Mouse (Mus musculus): Measurements from ENCODE around the gene Hdac4. TPM values are rescaled to one million over a fixed set of nuclear protein-coding genes. Genes with fewer than 3 reads are reported as not detected.

Hdac4 gene
- polyA plus RNA-seq, 1 experiment from 2014 or later = 27.6 TPM

- Histone ChIP-seq H3K27ac (ENCODE audit: low read depth, low read length) (no peak overlapping the region), H3K4me2 (ENCODE audit: low read length) (no peak overlapping the region), H3K4me1 (ENCODE audit: control insufficient read depth, insufficient read depth, low read depth, low read length) (no peaks in the 10 kb centered on the region), H3K9me3 (ENCODE audit: control insufficient read depth, low read length) (no peaks in the 10 kb centered on the region), H3K36me3 (ENCODE audit: control insufficient read depth, insufficient read depth, low read length) (no peaks in the 10 kb centered on the region), H3K9ac (ENCODE audit: low read depth, low read length) (no peak overlapping the region), H3K4me3 (ENCODE audit: low read length) (no peak overlapping the region), H3K27me3 (replicated peaks; ENCODE audit: control insufficient read depth, insufficient read depth, low read length) (no peaks in the 10 kb centered on the region)
- WGBS = 93% methylated on average over 5 of the region's 5 CpGs
- ATAC-seq = no peak
These were observed 301.2 kb downstream of the Hdac4 start for GRCm38 (mm10) chr1:91894286-91894685.

GRCm38 (mm10) chr1:91893598-91893997 is 301.9 kb downstream of the Hdac4 start:
- H3K27ac ChIP-seq (ENCODE audit: low read depth, low read length) = no peak overlapping the region
- H3K9me3 ChIP-seq (ENCODE audit: control insufficient read depth, low read length) = no peaks in the 10 kb centered on the region
- no peak for ATAC-seq
- no peak overlapping the region for H3K9ac ChIP-seq (ENCODE audit: low read depth, low read length)
- no peaks in the 10 kb centered on the region for H3K27me3 ChIP-seq (replicated peaks; ENCODE audit: control insufficient read depth, insufficient read depth, low read length)
- no peaks in the 10 kb centered on the region for H3K36me3 ChIP-seq (ENCODE audit: control insufficient read depth, insufficient read depth, low read length)
- H3K4me2 ChIP-seq (ENCODE audit: low read length) = no peak overlapping the region
- H3K4me3 ChIP-seq (ENCODE audit: low read length) = no peak overlapping the region
- 93% methylated on average over 11 of the region's 11 CpGs for WGBS
- no peaks in the 10 kb centered on the region for H3K4me1 ChIP-seq (ENCODE audit: control insufficient read depth, insufficient read depth, low read depth, low read length)

GRCm38 (mm10) chr1:91883115-91883514 is 312.4 kb downstream of the Hdac4 start:
- H3K4me3 ChIP-seq (ENCODE audit: low read length) = no peak overlapping the region
- H3K36me3 ChIP-seq (ENCODE audit: control insufficient read depth, insufficient read depth, low read length) = no peaks in the 10 kb centered on the region
- 54% methylated on average over 5 of the region's 5 CpGs for WGBS
- H3K9me3 ChIP-seq (ENCODE audit: control insufficient read depth, low read length) = 0 out of 2 replicates have a peak, but pooled peaks cover 3% of the 10 kb centered on the region
- H3K4me1 ChIP-seq (ENCODE audit: control insufficient read depth, insufficient read depth, low read depth, low read length) = no peaks in the 10 kb centered on the region
- H3K9ac ChIP-seq (ENCODE audit: low read depth, low read length) = no peak overlapping the region
- no peak overlapping the region for H3K4me2 ChIP-seq (ENCODE audit: low read length)
- no peak for ATAC-seq
- no peak overlapping the region for H3K27ac ChIP-seq (ENCODE audit: low read depth, low read length)
- 0 out of 2 replicates have a peak, but pooled peaks cover 2% of the 10 kb centered on the region for H3K27me3 ChIP-seq (replicated peaks; ENCODE audit: control insufficient read depth, insufficient read depth, low read length)

- H3K27ac ChIP-seq (ENCODE audit: low read depth, low read length) = no peak overlapping the region
- H3K9ac ChIP-seq (ENCODE audit: low read depth, low read length) = no peak overlapping the region
- H3K4me3 ChIP-seq (ENCODE audit: low read length) = no peak overlapping the region
- H3K4me1 ChIP-seq (ENCODE audit: control insufficient read depth, insufficient read depth, low read depth, low read length) = no peaks in the 10 kb centered on the region
- peaks cover 2% of the 10 kb centered on the region; the same call in 1 of the 2 replicates for H3K27me3 ChIP-seq (replicated peaks; ENCODE audit: control insufficient read depth, insufficient read depth, low read length)
- WGBS = 79% methylated on average over 8 of the region's 8 CpGs
- no peaks in the 10 kb centered on the region for H3K36me3 ChIP-seq (ENCODE audit: control insufficient read depth, insufficient read depth, low read length)
- ATAC-seq = no peak
- H3K9me3 ChIP-seq (ENCODE audit: control insufficient read depth, low read length) = 0 out of 2 replicates have a peak, but pooled peaks cover 3% of the 10 kb centered on the region
- no peak overlapping the region for H3K4me2 ChIP-seq (ENCODE audit: low read length)
These were observed 314.6 kb downstream of the Hdac4 start for GRCm38 (mm10) chr1:91880899-91881298.

GRCm38 (mm10) chr1:91880156-91880555 is 315.3 kb downstream of the Hdac4 start:
- H3K36me3 ChIP-seq (ENCODE audit: control insufficient read depth, insufficient read depth, low read length) = no peaks in the 10 kb centered on the region
- no peak overlapping the region for H3K27ac ChIP-seq (ENCODE audit: low read depth, low read length)
- ATAC-seq = no peak
- H3K9me3 ChIP-seq (ENCODE audit: control insufficient read depth, low read length) = 0 out of 2 replicates have a peak, but pooled peaks cover 3% of the 10 kb centered on the region
- H3K4me2 ChIP-seq (ENCODE audit: low read length) = no peak overlapping the region
- H3K4me1 ChIP-seq (ENCODE audit: control insufficient read depth, insufficient read depth, low read depth, low read length) = no peaks in the 10 kb centered on the region
- H3K9ac ChIP-seq (ENCODE audit: low read depth, low read length) = no peak overlapping the region
- WGBS = 87% methylated on average over 12 of the region's 12 CpGs
- H3K4me3 ChIP-seq (ENCODE audit: low read length) = no peak overlapping the region
- peaks cover 2% of the 10 kb centered on the region; the same call in 1 of the 2 replicates for H3K27me3 ChIP-seq (replicated peaks; ENCODE audit: control insufficient read depth, insufficient read depth, low read length)

All from hindbrain, embryonic 16.5 days (tissue).